Mouse (Mus musculus): ENCODE measurements at regions not wholly inside any gene's neighbourhood (a gene's known extent, or its start where the extent isn't known, plus 50 kb on each side); places are given as distances from the start of the nearest gene placed in this dataset.

GRCm38 (mm10) chr10:17547986-17548385, 175.0 kb upstream of the Cited2 start:
- 95% methylated on average over 3 of the region's 3 CpGs for WGBS
- H3K27me3 ChIP-seq (ENCODE audit: control insufficient read depth, insufficient read depth, low read length): no peaks in the 10 kb centered on the region
- no peaks in the 10 kb centered on the region for H3K4me1 ChIP-seq (ENCODE audit: control insufficient read depth, insufficient read depth, low read length)
- no peak overlapping the region for H3K4me2 ChIP-seq (ENCODE audit: low read depth, severe bottlenecking)
- no peak overlapping the region for H3K9ac ChIP-seq (ENCODE audit: low read length)
- ATAC-seq (ENCODE audit: insufficient number of reproducible peaks, low FRiP score, low TSS enrichment, low read depth) (no peak), DNase-seq (ENCODE audit: low spot score) (no peak)
- no peaks in the 10 kb centered on the region for H3K9me3 ChIP-seq (ENCODE audit: control insufficient read depth, low read length)
- H3K36me3 ChIP-seq (ENCODE audit: control insufficient read depth, insufficient read depth, low read length): no peaks in the 10 kb centered on the region
- no peak overlapping the region for H3K4me3 ChIP-seq (ENCODE audit: low read depth, low read length)
- no peak overlapping the region for H3K27ac ChIP-seq (replicated peaks; ENCODE audit: low read depth, low read length)

GRCm38 (mm10) chr10:17548629-17549580, 174.1 kb upstream of the Cited2 start:
- H3K4me2 ChIP-seq (ENCODE audit: low read depth, severe bottlenecking): no peak overlapping the region
- no peak overlapping the region for H3K9ac ChIP-seq (ENCODE audit: low read length)
- no peaks in the 10 kb centered on the region for H3K9me3 ChIP-seq (ENCODE audit: control insufficient read depth, low read length)
- H3K4me1 ChIP-seq (ENCODE audit: control insufficient read depth, insufficient read depth, low read length): no peaks in the 10 kb centered on the region
- 87% methylated on average over 14 of the region's 14 CpGs for WGBS
- no peaks in the 10 kb centered on the region for H3K27me3 ChIP-seq (ENCODE audit: control insufficient read depth, insufficient read depth, low read length)
- DNase-seq (ENCODE audit: low spot score) (no peak), ATAC-seq (ENCODE audit: insufficient number of reproducible peaks, low FRiP score, low TSS enrichment, low read depth) (no peak)
- H3K4me3 ChIP-seq (ENCODE audit: low read depth, low read length): no peak overlapping the region
- H3K27ac ChIP-seq (replicated peaks; ENCODE audit: low read depth, low read length): no peak overlapping the region
- no peaks in the 10 kb centered on the region for H3K36me3 ChIP-seq (ENCODE audit: control insufficient read depth, insufficient read depth, low read length)

- no peak for ATAC-seq (ENCODE audit: insufficient number of reproducible peaks, low FRiP score, low TSS enrichment, low read depth)
- H3K27ac ChIP-seq (replicated peaks; ENCODE audit: low read depth, low read length): no peak overlapping the region
- H3K9ac ChIP-seq (ENCODE audit: low read length): no peak overlapping the region
- no peak for DNase-seq (ENCODE audit: low spot score)
- no peaks in the 10 kb centered on the region for H3K9me3 ChIP-seq (ENCODE audit: control insufficient read depth, low read length)
- 85% methylated on average over 6 of the region's 6 CpGs for WGBS
- H3K27me3 ChIP-seq (ENCODE audit: control insufficient read depth, insufficient read depth, low read length): no peaks in the 10 kb centered on the region
- no peak overlapping the region for H3K4me2 ChIP-seq (ENCODE audit: low read depth, severe bottlenecking)
- no peaks in the 10 kb centered on the region for H3K4me1 ChIP-seq (ENCODE audit: control insufficient read depth, insufficient read depth, low read length)
- H3K4me3 ChIP-seq (ENCODE audit: low read depth, low read length): no peak overlapping the region
- H3K36me3 ChIP-seq (ENCODE audit: control insufficient read depth, insufficient read depth, low read length): no peaks in the 10 kb centered on the region
Measured at GRCm38 (mm10) chr10:17549711-17550637, 173.0 kb upstream of the Cited2 start.

GRCm38 (mm10) chr10:17550638-17551013, 172.4 kb upstream of the Cited2 start:
- Histone ChIP-seq H3K9ac (ENCODE audit: low read length) (no peak overlapping the region), H3K4me1 (ENCODE audit: control insufficient read depth, insufficient read depth, low read length) (no peaks in the 10 kb centered on the region), H3K27me3 (ENCODE audit: control insufficient read depth, insufficient read depth, low read length) (no peaks in the 10 kb centered on the region), H3K4me3 (ENCODE audit: low read depth, low read length) (no peak overlapping the region), H3K4me2 (ENCODE audit: low read depth, severe bottlenecking) (no peak overlapping the region), H3K36me3 (ENCODE audit: control insufficient read depth, insufficient read depth, low read length) (no peaks in the 10 kb centered on the region), H3K27ac (replicated peaks; ENCODE audit: low read depth, low read length) (no peak overlapping the region), H3K9me3 (ENCODE audit: control insufficient read depth, low read length) (no peaks in the 10 kb centered on the region)
- ATAC-seq (ENCODE audit: insufficient number of reproducible peaks, low FRiP score, low TSS enrichment, low read depth) (no peak), DNase-seq (ENCODE audit: low spot score) (no peak)
- 92% methylated on average over 6 of the region's 6 CpGs for WGBS

- Histone ChIP-seq H3K9me3 (ENCODE audit: control insufficient read depth, low read length) (no peaks in the 10 kb centered on the region), H3K9ac (ENCODE audit: low read length) (no peak overlapping the region), H3K4me1 (ENCODE audit: control insufficient read depth, insufficient read depth, low read length) (no peaks in the 10 kb centered on the region), H3K27me3 (ENCODE audit: control insufficient read depth, insufficient read depth, low read length) (no peaks in the 10 kb centered on the region), H3K4me2 (ENCODE audit: low read depth, severe bottlenecking) (no peak overlapping the region), H3K27ac (replicated peaks; ENCODE audit: low read depth, low read length) (no peak overlapping the region), H3K4me3 (ENCODE audit: low read depth, low read length) (no peak overlapping the region), H3K36me3 (ENCODE audit: control insufficient read depth, insufficient read depth, low read length) (no peaks in the 10 kb centered on the region)
- 86% methylated on average over 6 of the region's 6 CpGs for WGBS
- DNase-seq (ENCODE audit: low spot score): no peak
- no peak for ATAC-seq (ENCODE audit: insufficient number of reproducible peaks, low FRiP score, low TSS enrichment, low read depth)
Measured at GRCm38 (mm10) chr10:17551869-17552268, 171.1 kb upstream of the Cited2 start.

GRCm38 (mm10) chr10:17552277-17552676, 170.7 kb upstream of the Cited2 start:
- no peak overlapping the region for H3K27ac ChIP-seq (replicated peaks; ENCODE audit: low read depth, low read length)
- no peak for ATAC-seq (ENCODE audit: insufficient number of reproducible peaks, low FRiP score, low TSS enrichment, low read depth)

DNA sequence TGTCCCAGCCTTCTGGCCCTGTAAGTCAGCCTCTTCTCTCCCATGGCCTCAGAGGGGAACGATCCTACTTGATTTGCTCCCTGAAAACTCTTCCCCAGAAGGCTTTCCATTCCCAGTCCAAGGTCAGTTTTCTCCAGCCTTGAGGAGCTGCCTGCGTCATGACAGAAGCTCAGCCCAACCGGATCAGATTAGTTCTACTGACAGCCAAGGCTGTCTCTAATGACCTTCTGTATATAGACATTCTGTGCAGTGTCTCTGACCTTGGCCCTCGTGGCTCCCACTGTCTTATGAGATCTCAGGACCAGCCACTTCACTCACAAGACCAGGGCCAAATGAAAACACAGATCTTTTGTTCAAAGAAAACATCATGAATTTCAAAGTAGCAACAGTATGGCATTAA, 166.6 kb upstream of the Cited2 start:
- no peak for DNase-seq (ENCODE audit: low spot score)
- Histone ChIP-seq H3K27me3 (ENCODE audit: control insufficient read depth, insufficient read depth, low read length) (no peaks in the 10 kb centered on the region), H3K9ac (ENCODE audit: low read length) (no peak overlapping the region), H3K4me2 (ENCODE audit: low read depth, severe bottlenecking) (no peak overlapping the region), H3K4me3 (ENCODE audit: low read depth, low read length) (no peak overlapping the region), H3K9me3 (ENCODE audit: control insufficient read depth, low read length) (no peaks in the 10 kb centered on the region), H3K4me1 (ENCODE audit: control insufficient read depth, insufficient read depth, low read length) (no peaks in the 10 kb centered on the region; the same call in 1 of the 2 replicates), H3K27ac (replicated peaks; ENCODE audit: low read depth, low read length) (no peak overlapping the region), H3K36me3 (ENCODE audit: control insufficient read depth, insufficient read depth, low read length) (no peaks in the 10 kb centered on the region)
- WGBS: 87% methylated on average over 4 of the region's 4 CpGs
- no peak for ATAC-seq (ENCODE audit: insufficient number of reproducible peaks, low FRiP score, low TSS enrichment, low read depth)

More at GRCm38 (mm10) chr10:17552277-17552676, 170.7 kb upstream of the Cited2 start:
- no peaks in the 10 kb centered on the region for H3K27me3 ChIP-seq (ENCODE audit: control insufficient read depth, insufficient read depth, low read length)
- H3K9ac ChIP-seq (ENCODE audit: low read length): no peak overlapping the region
- H3K9me3 ChIP-seq (ENCODE audit: control insufficient read depth, low read length): no peaks in the 10 kb centered on the region
- no peaks in the 10 kb centered on the region for H3K4me1 ChIP-seq (ENCODE audit: control insufficient read depth, insufficient read depth, low read length)
- H3K4me3 ChIP-seq (ENCODE audit: low read depth, low read length): no peak overlapping the region
- no peaks in the 10 kb centered on the region for H3K36me3 ChIP-seq (ENCODE audit: control insufficient read depth, insufficient read depth, low read length)
- H3K4me2 ChIP-seq (ENCODE audit: low read depth, severe bottlenecking): no peak overlapping the region
- no peak for DNase-seq (ENCODE audit: low spot score)

DNA sequence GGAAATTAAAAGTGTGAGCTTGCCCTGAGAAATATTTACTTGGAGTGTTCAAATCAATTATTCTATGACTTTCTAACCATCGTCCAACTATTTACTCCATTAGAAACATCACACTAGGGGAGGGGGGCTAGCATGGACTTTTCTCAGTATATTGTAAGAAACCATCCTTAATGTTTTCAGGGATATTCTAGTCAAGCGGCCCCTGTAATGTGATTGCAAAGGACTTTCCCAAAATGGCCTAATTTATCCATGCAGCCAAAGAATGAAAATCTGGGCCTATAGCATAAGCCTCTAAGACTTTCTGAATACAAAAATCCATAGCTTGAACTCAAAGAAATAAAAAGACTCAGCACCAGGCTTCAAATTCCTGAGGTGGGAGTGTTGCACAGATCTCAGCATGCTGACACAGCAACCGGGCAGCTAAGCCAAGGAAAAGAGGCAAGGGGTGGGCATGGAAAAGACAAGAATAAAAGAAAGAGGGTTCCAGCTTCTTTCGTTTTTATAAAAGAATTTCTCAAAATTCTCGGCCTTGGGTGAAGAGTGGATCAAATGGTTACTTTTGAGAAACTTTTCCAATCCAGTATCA, 163.6 kb upstream of the Cited2 start:
- ATAC-seq (ENCODE audit: insufficient number of reproducible peaks, low FRiP score, low TSS enrichment, low read depth) (no peak), DNase-seq (ENCODE audit: low spot score) (no peak)
- Histone ChIP-seq H3K4me2 (ENCODE audit: low read depth, severe bottlenecking) (no peak overlapping the region), H3K4me3 (ENCODE audit: low read depth, low read length) (no peak overlapping the region), H3K9ac (ENCODE audit: low read length) (no peak overlapping the region), H3K9me3 (ENCODE audit: control insufficient read depth, low read length) (no peaks in the 10 kb centered on the region), H3K27ac (replicated peaks; ENCODE audit: low read depth, low read length) (no peak overlapping the region), H3K36me3 (ENCODE audit: control insufficient read depth, insufficient read depth, low read length) (no peaks in the 10 kb centered on the region), H3K27me3 (ENCODE audit: control insufficient read depth, insufficient read depth, low read length) (no peaks in the 10 kb centered on the region), H3K4me1 (ENCODE audit: control insufficient read depth, insufficient read depth, low read length) (no peaks in the 10 kb centered on the region; the same call in 1 of the 2 replicates)
- whole genome bisulfite sequencing: 74% methylated on average over 5 of the region's 5 CpGs
